Mouse (Mus musculus) kidney, embryonic 16.5 days (tissue): Measurements from ENCODE around the gene Hoxc4. TPM values are rescaled to one million over a fixed set of nuclear protein-coding genes. Genes with fewer than 3 reads are reported as not detected.

ENCODE experiments used
- ATAC-seq: fragments of 200-750 bp; cut with Nextera tagmentation; 2 replicates; pipeline ENCODE4 v1.8.0; 2017; ENCODE audit warnings: moderate TSS enrichment; ENCODE audit not compliant: low FRiP score, low TSS enrichment
- H3K27ac ChIP-seq: fragments of 300-500 bp; sonication (generic); 2 replicates; pipeline ENCODE4 v1.5.1; 2014; ENCODE audit warnings: low read length
- H3K27me3 ChIP-seq: fragments of 300-500 bp; sonication (generic); 2 replicates; pipeline ENCODE4 v1.6.1; 2014; ENCODE audit warnings: low read length, control low read depth, mixed read lengths; ENCODE audit not compliant: insufficient read depth
- H3K36me3 ChIP-seq: fragments of 300-500 bp; sonication (generic); 2 replicates; pipeline ENCODE4 v1.6.1; 2014; ENCODE audit warnings: low read length, control low read depth, mixed read lengths; ENCODE audit not compliant: insufficient read depth
- H3K4me1 ChIP-seq: fragments of 300-500 bp; sonication (generic); 2 replicates; pipeline ENCODE4 v1.6.1; 2014; ENCODE audit warnings: low read length, control low read depth, mixed read lengths; ENCODE audit not compliant: insufficient read depth
- H3K4me2 ChIP-seq: fragments of 300-500 bp; sonication (generic); replicated peaks from 2 replicates; pipeline ENCODE4 v1.6.1; 2014; ENCODE audit warnings: low read depth, low read length
- H3K4me3 ChIP-seq: fragments of 300-500 bp; sonication (generic); 2 replicates; pipeline ENCODE4 v1.5.1; 2014; ENCODE audit warnings: mild to moderate bottlenecking, low read length
- H3K9ac ChIP-seq: fragments of 300-500 bp; sonication (generic); replicated peaks from 2 replicates; pipeline ENCODE4 v1.6.1; 2014; ENCODE audit warnings: low read length
- H3K9me3 ChIP-seq: fragments of 300-500 bp; sonication (generic); 2 replicates; pipeline ENCODE4 v1.6.1; 2016; ENCODE audit warnings: low read length, control low read depth
- WGBS: fragments of 180-500 bp; shearing (Covaris S2); extraction: QIAGEN DNeasy Blood & Tissue Kit; methylation state at CpG from one replicate; pipeline ENCODE4 v1.1.7; 2014; 5-methylcytosine and 5-hydroxymethylcytosine counted together
- polyA plus RNA-seq: library from polyadenylated mRNA; unstranded; fragments of >200 nt; fragmentation: Nextera tagmentation; extraction: Ambion mirVana; gene quantifications from 2 replicates; pipeline ENCODE4 v1.2.1, GENCODE M21; 2015

The Hoxc4 gene
- polyA plus RNA-seq, 1 experiment from 2014 or later: 6.9 TPM

DNA sequence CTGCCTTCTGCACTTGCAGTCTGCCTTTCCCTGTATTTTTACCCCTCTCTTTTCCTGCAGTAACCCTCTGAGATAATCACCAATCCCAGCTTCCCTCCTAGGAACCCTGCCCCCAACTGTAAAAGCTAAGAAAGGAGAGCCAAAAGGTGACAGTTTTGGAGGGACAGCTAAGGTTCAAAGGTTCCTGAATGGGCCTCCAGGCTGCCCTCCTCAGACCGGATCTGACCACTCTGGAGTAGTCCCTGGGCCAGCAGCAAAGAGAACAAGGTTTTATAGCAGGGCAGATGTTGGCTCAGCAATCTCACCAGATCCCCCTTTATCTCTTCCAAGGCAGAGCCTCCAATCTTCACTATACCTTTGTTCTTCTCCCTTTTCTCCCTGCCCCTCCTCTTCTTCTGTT lies 23.5 kb downstream of the Hoxc4 start:
- H3K27ac ChIP-seq: no peak overlapping the region

DNA sequence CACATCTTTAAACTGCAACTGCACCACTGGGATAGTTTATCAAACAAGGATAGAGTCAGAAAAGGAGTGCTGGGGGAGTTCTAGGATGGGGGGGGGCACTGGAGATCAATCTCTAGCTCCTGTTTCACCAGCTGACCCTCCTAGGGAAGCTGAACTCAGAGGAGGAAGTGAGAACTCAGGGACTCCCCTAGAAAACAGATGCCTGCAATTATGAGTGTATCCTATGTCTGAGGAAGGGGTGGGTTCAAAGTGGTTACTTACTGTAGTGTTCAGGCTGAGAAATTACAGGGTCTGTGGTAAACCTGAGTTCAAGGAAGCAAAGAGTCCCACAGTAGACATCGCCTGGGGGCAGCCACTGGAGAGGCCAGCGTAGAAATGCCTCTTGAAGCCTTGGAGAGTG lies 32.9 kb downstream of the Hoxc4 start:
- Histone ChIP-seq H3K9ac (no peak overlapping the region), H3K4me1 (peaks cover 18% of the 10 kb centered on the region), H3K4me3 (no peak overlapping the region), H3K36me3 (no peaks in the 10 kb centered on the region), H3K4me2 (no peak overlapping the region), H3K27ac (no peak overlapping the region; the same call in 1 of the 2 replicates), H3K9me3 (no peaks in the 10 kb centered on the region), H3K27me3 (no peaks in the 10 kb centered on the region)
- 64% methylated on average over 2 of the region's 2 CpGs for WGBS
- 0 out of 2 replicates have a peak, but pooled peaks have one; percentile 16 for ATAC-seq

More for the DNA sequence above, 23.5 kb downstream of the Hoxc4 start:
- H3K36me3 ChIP-seq: no peaks in the 10 kb centered on the region
- ATAC-seq: no peak
- H3K4me1 ChIP-seq: peaks cover 54% of the 10 kb centered on the region
- 12% methylated on average over 1 of the region's 1 CpGs for WGBS
- no peaks in the 10 kb centered on the region for H3K9me3 ChIP-seq
- H3K4me2 ChIP-seq: no peak overlapping the region
- no peak overlapping the region for H3K9ac ChIP-seq
- peaks cover 17% of the 10 kb centered on the region for H3K27me3 ChIP-seq
- no peak overlapping the region for H3K4me3 ChIP-seq

DNA sequence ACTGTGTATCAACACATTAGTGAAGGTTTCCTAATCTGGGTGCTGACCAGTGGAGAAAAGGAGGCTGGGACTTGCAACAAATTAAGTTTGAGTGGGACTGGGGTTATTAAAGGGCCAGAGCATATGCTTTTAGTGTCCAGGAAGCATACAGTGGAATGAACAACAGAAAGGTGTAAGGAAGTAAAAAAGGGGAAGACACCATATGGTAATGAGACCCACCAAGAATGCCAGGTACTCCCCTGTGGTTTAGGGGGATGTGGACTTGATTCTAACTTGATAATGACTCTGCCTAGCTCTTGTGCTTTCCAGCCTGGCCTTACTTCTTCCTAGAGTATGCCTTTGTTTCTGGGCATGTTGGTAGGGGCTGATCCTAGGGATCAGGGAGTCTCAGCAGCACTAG lies 34.5 kb downstream of the Hoxc4 start:
- no peak overlapping the region for H3K9ac ChIP-seq
- peaks cover 28% of the 10 kb centered on the region for H3K4me1 ChIP-seq
- ATAC-seq: no peak
- H3K9me3 ChIP-seq: no peaks in the 10 kb centered on the region
- H3K36me3 ChIP-seq: no peaks in the 10 kb centered on the region
- no peak overlapping the region for H3K27ac ChIP-seq
- H3K27me3 ChIP-seq: no peaks in the 10 kb centered on the region
- no peak overlapping the region for H3K4me3 ChIP-seq
- no peak overlapping the region for H3K4me2 ChIP-seq

DNA sequence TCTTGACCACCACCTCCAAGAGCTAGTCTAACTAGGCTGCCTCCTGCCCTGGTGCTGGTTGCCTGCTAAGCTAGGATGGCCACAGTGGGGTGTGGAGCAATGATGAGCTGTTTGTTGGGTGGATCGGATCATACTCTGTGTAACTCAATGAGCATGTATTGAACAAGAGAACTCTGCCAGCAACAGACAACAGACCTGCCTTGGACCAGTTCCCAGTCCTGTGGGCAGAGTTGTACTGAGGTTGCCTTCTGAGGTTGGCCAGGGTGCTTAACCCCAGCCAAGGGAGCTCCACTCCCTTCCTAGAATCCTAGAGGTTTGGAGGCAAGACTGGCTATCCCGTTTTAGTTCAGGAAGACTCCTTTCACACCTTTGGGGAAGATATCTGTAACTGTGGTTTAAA lies 37.7 kb downstream of the Hoxc4 start:
- Histone ChIP-seq H3K27me3 (no peaks in the 10 kb centered on the region), H3K27ac (no peak overlapping the region), H3K36me3 (no peaks in the 10 kb centered on the region), H3K4me3 (no peak overlapping the region), H3K4me1 (peaks cover 51% of the 10 kb centered on the region), H3K9ac (no peak overlapping the region), H3K4me2 (no peak overlapping the region), H3K9me3 (no peaks in the 10 kb centered on the region)
- 58% methylated on average over 2 of the region's 2 CpGs for WGBS
- ATAC-seq: no peak

DNA sequence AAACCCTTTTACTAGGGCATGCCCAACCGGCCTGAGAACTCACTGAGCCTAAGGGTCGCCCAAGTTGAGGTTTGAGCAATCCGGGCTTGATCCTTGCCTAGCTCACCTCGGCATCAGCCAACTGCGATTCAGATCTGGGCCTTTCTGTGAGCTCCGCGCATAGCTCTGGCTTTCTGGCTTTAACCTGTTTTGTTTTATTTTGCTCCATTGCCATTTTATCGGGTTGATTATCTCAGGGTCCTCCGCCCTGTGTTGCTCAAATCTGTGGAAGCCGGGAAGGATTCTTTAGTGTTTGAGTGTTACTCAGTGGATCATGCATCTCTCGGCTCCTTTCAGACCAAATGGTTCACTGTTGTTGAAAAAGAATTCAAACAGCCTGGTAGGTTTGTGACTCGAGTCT lies 40.0 kb downstream of the Hoxc4 start:
- peak overlapping the region; percentile 99 for H3K27ac ChIP-seq
- H3K9me3 ChIP-seq: no peaks in the 10 kb centered on the region
- 13% methylated on average over 12 of the region's 12 CpGs for WGBS
- no peaks in the 10 kb centered on the region for H3K27me3 ChIP-seq
- H3K9ac ChIP-seq: peak overlapping the region; percentile 76
- H3K4me2 ChIP-seq: peak overlapping the region; percentile 71
- H3K4me1 ChIP-seq: peaks cover 67% of the 10 kb centered on the region
- H3K4me3 ChIP-seq: peak overlapping the region; percentile 45
- no peak for ATAC-seq
- no peaks in the 10 kb centered on the region for H3K36me3 ChIP-seq

DNA sequence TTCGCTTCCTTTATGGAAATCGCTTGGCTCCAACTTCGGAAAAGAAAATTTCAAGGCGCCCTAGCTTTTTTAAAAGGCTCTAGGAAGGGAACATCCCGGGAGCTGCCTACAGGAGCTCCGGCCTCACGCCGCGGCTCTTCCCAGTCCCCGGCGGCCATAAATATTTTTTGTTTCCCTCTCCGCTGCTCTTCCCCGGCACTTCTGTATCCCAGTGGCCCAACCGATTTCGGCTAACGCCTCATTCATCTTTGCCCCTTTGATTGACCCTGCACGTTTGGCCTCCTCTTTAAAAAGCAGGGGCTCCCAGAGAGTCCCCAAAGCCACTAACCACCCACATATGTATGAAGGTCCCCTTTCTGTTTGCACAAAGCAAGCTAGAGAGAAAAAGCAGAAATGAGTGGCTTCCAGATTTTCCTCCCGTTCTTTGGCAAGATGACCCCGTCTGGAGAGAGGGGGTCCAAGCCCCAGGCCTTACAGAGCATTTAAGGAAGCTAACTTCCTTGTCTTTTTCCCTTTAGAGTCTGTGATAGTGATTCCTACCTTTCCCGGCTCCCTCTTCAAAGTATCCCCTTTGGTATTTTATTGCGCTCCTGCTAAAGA lies 40.8 kb downstream of the Hoxc4 start:
- Histone ChIP-seq H3K4me2 (peak overlapping the region; percentile 71), H3K4me1 (peaks cover 74% of the 10 kb centered on the region), H3K27ac (peak overlapping the region; percentile 99), H3K36me3 (no peaks in the 10 kb centered on the region), H3K4me3 (peak overlapping the region; percentile 45), H3K9me3 (no peaks in the 10 kb centered on the region), H3K9ac (peak overlapping the region; percentile 76), H3K27me3 (no peaks in the 10 kb centered on the region)
- 3% methylated on average over 21 of the region's 21 CpGs for WGBS
- no peak for ATAC-seq

DNA sequence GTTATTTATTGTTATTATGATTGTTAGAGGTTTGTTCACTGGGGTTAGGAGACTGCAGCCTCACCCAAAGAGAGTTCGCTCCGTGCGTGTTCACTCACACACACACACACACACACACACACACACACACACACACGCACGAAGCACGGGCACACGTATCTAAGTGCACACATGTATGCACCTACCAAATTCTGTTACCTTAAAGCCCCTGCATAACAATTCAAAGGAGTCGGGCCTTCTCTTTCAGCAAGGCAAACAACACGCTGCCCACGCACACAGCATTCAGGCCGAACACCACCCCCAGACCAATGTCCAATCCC lies 41.2 kb downstream of the Hoxc4 start:
- ATAC-seq: peak; percentile 6; the same call in 1 of the 2 replicates
- 7% methylated on average over 11 of the region's 11 CpGs for WGBS

DNA sequence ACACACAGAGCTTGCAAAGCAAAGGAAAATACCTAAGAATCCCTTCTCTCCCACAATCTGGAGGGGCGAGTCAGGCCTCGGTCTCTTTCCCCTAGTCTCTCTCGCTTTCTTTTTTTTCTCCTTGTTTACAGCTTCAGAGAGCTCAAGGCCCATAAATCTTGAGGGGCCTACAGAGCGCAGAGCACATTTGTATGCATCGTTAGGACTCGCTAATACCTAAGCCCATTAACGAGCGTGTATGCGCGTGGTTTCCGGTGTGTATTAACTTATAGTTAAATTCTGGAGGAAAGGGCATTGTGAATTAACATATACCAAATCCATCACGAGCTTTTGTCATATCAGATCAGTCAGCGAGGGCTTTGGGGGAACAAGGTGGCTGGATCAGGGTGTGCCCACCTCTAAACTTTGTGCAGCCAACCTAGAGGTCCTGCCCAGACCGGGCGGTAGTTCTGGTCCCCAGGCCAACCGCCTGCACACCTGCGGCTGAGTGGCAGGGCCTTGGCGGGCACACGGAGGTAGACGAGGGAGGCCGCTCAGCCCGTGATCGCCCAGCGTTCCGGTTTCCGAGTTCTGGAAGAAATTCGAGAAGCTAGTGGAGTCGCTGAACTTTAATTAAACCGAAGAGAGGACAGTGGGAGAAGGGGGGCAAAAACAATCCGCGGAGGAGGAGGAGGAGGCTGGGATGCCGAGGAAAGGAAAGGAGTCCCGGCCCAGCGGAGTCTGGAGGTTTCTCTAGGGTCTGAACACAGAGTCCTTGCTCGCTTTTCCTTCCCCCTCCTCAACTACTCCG lies 41.8 kb downstream of the Hoxc4 start:
- no peaks in the 10 kb centered on the region for H3K9me3 ChIP-seq
- peak; percentile 95 for ATAC-seq
- H3K4me1 ChIP-seq: peaks cover 82% of the 10 kb centered on the region
- peak overlapping the region; percentile 76 for H3K9ac ChIP-seq
- H3K27ac ChIP-seq: peak overlapping the region; percentile 99
- H3K27me3 ChIP-seq: no peaks in the 10 kb centered on the region
- WGBS: 4% methylated on average over 36 of the region's 36 CpGs
- peak overlapping the region; percentile 71 for H3K4me2 ChIP-seq
- H3K4me3 ChIP-seq: peak overlapping the region; percentile 45
- H3K36me3 ChIP-seq: no peaks in the 10 kb centered on the region

More for the DNA sequence above, 41.2 kb downstream of the Hoxc4 start:
- H3K4me2 ChIP-seq: peak overlapping the region; percentile 71
- H3K27ac ChIP-seq: peak overlapping the region; percentile 99
- no peaks in the 10 kb centered on the region for H3K27me3 ChIP-seq
- peak overlapping the region; percentile 45 for H3K4me3 ChIP-seq
- H3K9ac ChIP-seq: peak overlapping the region; percentile 76
- no peaks in the 10 kb centered on the region for H3K9me3 ChIP-seq
- no peaks in the 10 kb centered on the region for H3K36me3 ChIP-seq
- peaks cover 76% of the 10 kb centered on the region for H3K4me1 ChIP-seq

DNA sequence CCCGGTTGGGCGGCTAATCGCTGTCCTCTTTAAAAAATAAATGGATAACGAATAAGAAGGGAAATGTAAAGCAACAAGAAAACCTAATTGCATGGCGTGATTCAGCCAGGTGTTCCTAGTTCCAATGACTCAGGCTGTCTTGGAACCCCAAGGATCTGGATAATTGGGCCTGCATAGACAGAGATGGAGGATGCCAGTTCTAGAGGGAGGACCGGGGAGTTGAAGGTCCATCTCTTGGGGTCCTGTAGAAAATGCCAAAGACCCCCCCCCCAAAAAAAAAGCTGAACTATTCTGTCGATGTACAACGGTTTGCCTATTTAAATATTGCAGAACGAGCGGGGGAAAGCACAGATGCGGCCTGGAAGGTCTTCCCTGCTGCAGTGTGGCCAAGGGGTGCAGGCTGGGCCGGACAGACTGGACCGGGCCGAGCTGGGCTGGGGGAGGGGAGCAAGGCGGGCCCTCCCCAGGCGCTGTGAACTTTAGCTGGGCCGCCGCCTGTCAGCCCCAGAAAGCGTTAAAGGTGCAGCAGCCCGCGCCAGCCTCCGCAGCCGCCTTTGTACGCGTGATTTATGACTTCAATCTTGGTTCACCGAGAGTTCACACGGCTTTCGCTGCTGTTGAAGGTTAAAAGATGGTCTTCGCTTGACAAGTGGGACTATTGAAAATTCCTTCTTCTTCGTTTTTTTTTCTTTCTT lies 42.5 kb downstream of the Hoxc4 start:
- H3K4me3 ChIP-seq: peak overlapping the region; percentile 45
- no peaks in the 10 kb centered on the region for H3K9me3 ChIP-seq
- peaks cover 85% of the 10 kb centered on the region for H3K4me1 ChIP-seq
- H3K27me3 ChIP-seq: no peaks in the 10 kb centered on the region
- peak overlapping the region; percentile 50 for H3K9ac ChIP-seq
- peak; percentile 57 for ATAC-seq
- peak overlapping the region; percentile 71 for H3K4me2 ChIP-seq
- 2% methylated on average over 30 of the region's 30 CpGs for WGBS
- peak overlapping the region; percentile 99 for H3K27ac ChIP-seq
- H3K36me3 ChIP-seq: no peaks in the 10 kb centered on the region
